In genomic region chr2:112526933-112527332, GRCm38 (mm10) we compare ENCODE assay signal across 25 mouse cellular contexts. TPM values are rescaled to one million over a fixed set of nuclear protein-coding genes. Genes with fewer than 3 reads are reported as not detected.
DNase-seq lines count a peak whose midpoint lies in the region; ATAC-seq and TF ChIP-seq lines count a peak whose summit lies in the region.
"Had no signal": no experiment of that assay in that cellular context is flagged by ENCODE, and none has a peak within 500 bp of the region (broad histone marks: within the 10 kb centered on the region; RNA-seq: fewer than 3 reads in every experiment).

No protein-coding gene starts in this region.

- H3K4me2 ChIP-seq in kidney, postnatal 0 days (ENCODE audit: low read length), result no peak overlapping the region
- H3K4me2 ChIP-seq: heart, embryonic 13.5 days; hindbrain, embryonic 13.5 days; kidney, embryonic 15.5 days; liver, embryonic 15.5 days; lung, embryonic 15.5 days had no signal

- ATAC-seq in frontal cortex, adult (ENCODE audit: low TSS enrichment), result peak; percentile 97
- ATAC-seq in kidney, postnatal 0 days (replicated peaks; ENCODE audit: low FRiP score, low read depth), result no peak
- ATAC-seq in CD4-positive, CD25-positive, alpha-beta regulatory T cell, adult 4 months, result no peak
- ATAC-seq: intestine, embryonic 16.5 days had no signal

- peak; percentile 19; the same call in 1 of the 2 replicates for TF ChIP-seq CTCF in kidney, postnatal 0 days (IDR thresholded peaks at IDR 0.05; ENCODE audit: low read depth)

- 95% methylated on average over 3 of the region's 3 CpGs for WGBS in kidney, postnatal 0 days

- H3K9me3 ChIP-seq in kidney, postnatal 0 days (replicated peaks; ENCODE audit: low read length), result no peaks in the 10 kb centered on the region
- H3K9me3 ChIP-seq: heart, embryonic 13.5 days; hindbrain, embryonic 13.5 days; kidney, embryonic 15.5 days; limb, embryonic 10.5 days; liver, embryonic 15.5 days; lung, embryonic 15.5 days had no signal

- H3K27ac ChIP-seq in kidney, postnatal 0 days, result no peak overlapping the region
- H3K27ac ChIP-seq: heart, embryonic 13.5 days; hindbrain, embryonic 13.5 days; kidney, embryonic 15.5 days; limb, embryonic 10.5 days; liver, embryonic 15.5 days; lung, embryonic 15.5 days had no signal

- H3K4me1 ChIP-seq in kidney, postnatal 0 days (replicated peaks; ENCODE audit: insufficient read depth, low read length), result no peaks in the 10 kb centered on the region
- H3K4me1 ChIP-seq: heart, embryonic 13.5 days; hindbrain, embryonic 13.5 days; kidney, embryonic 15.5 days; limb, embryonic 10.5 days; liver, embryonic 15.5 days; lung, embryonic 15.5 days had no signal

- H3K36me3 ChIP-seq in kidney, postnatal 0 days (ENCODE audit: insufficient read depth, low read length), result no peaks in the 10 kb centered on the region
- H3K36me3 ChIP-seq: heart, embryonic 13.5 days; hindbrain, embryonic 13.5 days; kidney, embryonic 15.5 days; limb, embryonic 10.5 days; lung, embryonic 15.5 days had no signal

- H3K4me3 ChIP-seq in kidney, postnatal 0 days (replicated peaks; ENCODE audit: low read depth, low read length), result no peak overlapping the region
- H3K4me3 ChIP-seq: heart, embryonic 13.5 days; hindbrain, embryonic 13.5 days; kidney, embryonic 15.5 days; limb, embryonic 10.5 days; liver, embryonic 15.5 days; lung, embryonic 15.5 days had no signal

- no peaks in the 10 kb centered on the region for H3K27me3 ChIP-seq in kidney, postnatal 0 days (ENCODE audit: insufficient read depth, low read length)
- H3K27me3 ChIP-seq: heart, embryonic 13.5 days; hindbrain, embryonic 13.5 days; kidney, embryonic 15.5 days; liver, embryonic 15.5 days; lung, embryonic 15.5 days had no signal

- DNase-seq in frontal cortex, postnatal 36 days (ENCODE audit: low spot score in 2 of 2), result no peak
- DNase-seq in kidney, postnatal 0 days (ENCODE audit: low spot score), result peak; percentile 20
- no peak for DNase-seq in kidney, adult 8-10 months
- peak; percentile 37 for DNase-seq in 3T3-L1 (ENCODE audit: low read depth, low spot score)
- peak; percentile 51 for DNase-seq in brain, adult 2 months (ENCODE audit: low read depth, low spot score)
- DNase-seq: adrenal gland, postnatal 10 days; cerebellum, adult 2 months; cerebellum, postnatal 25 days; gastrocnemius, postnatal 10 days; kidney, postnatal 4 days; layer of hippocampus, adult 9-11 months; liver; lung, postnatal 4 days had no signal

- no peak overlapping the region for H3K9ac ChIP-seq in kidney, postnatal 0 days (ENCODE audit: low read depth, low read length)
- H3K9ac ChIP-seq: heart, embryonic 13.5 days; hindbrain, embryonic 13.5 days; kidney, embryonic 15.5 days; liver, embryonic 15.5 days; lung, embryonic 15.5 days had no signal

RNA-seq across cellular contexts. Expression of gene Aven, which starts 34.2 kb away (rescaled TPM):
- polyA plus RNA-seq in kidney, postnatal 0 days (2015; fragmentation: Nextera tagmentation; extraction: Ambion mirVana), result 5.4 and 6.2 TPM in 2 replicates
- 10 to 100 TPM; 20.9 to 23.4 TPM for polyA plus RNA-seq in CD4-positive, CD25-positive, alpha-beta regulatory T cell, adult 4 months (2017; shearing (Covaris generic))

RNA-seq across cellular contexts. Expression of gene Chrm5, which starts 46.4 kb away (rescaled TPM):
- polyA plus RNA-seq in kidney, postnatal 0 days (2015; fragmentation: Nextera tagmentation; extraction: Ambion mirVana), result not detected in 2 replicates
- polyA plus RNA-seq in CD4-positive, CD25-positive, alpha-beta regulatory T cell, adult 4 months (2017; shearing (Covaris generic)), result not detected
- polyA plus RNA-seq: C2C12; heart, embryonic 13.5 days; intestine, embryonic 16.5 days; limb, embryonic 10.5 days; liver, embryonic 15.5 days; lung, embryonic 15.5 days; neural tube, embryonic 11.5 days; urinary bladder, adult 2 months had no signal

Comparison
In these comparisons a context has a peak if more than half of its experiments do, and no peak if none do; other contexts are left out.
1. DNase-seq: peak in kidney, postnatal 0 days (single experiment), 3T3-L1 (single experiment) and brain, adult 2 months (single experiment); none in frontal cortex, postnatal 36 days (0 of 2) and kidney, adult 8-10 months (0 of 2).